Mouse (Mus musculus) erythroblast, embryonic 14.5 days (primary cell): ENCODE measurements at regions not wholly inside any gene's neighbourhood (a gene's known extent, or its start where the extent isn't known, plus 50 kb on each side); places are given as distances from the start of the nearest gene placed in this dataset.

ENCODE experiments used
- GATA1 ChIP-seq: IDR thresholded peaks from 2 replicates; pipeline ENCODE4 v1.6.1; 2012; ENCODE audit warnings: low read length, inconsistent platforms, mixed read lengths
- TAL1 ChIP-seq: IDR thresholded peaks from 3 replicates; pipeline ENCODE4 v1.6.1; 2012; ENCODE audit warnings: low read length, inconsistent platforms, mixed read lengths

DNA sequence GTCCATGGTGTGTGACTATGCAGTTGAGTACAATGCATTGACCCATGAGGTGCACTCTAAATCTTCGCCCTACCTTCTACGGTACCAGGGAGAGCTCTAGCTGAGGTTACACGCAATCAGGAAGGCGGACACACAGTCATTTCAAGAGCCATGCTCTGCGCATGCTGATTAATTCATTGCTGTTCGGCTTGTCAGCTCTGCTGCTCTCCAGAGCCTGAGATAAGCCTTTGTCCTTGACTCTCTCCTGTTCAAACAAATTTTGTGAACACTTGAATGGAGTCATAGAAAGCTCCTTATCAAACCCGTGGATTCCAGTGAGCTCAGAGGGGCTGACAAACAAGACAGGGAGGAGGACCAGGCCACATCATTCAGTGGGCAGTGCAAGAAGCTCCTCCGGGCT is 304.8 kb upstream of the Zmiz1 start:
- TF ChIP-seq GATA1: no peak
- TF ChIP-seq TAL1: no peak
